Mouse (Mus musculus): Measurements from ENCODE around the gene Gm10490. TPM values are rescaled to one million over a fixed set of nuclear protein-coding genes. Genes with fewer than 3 reads are reported as not detected.

Gene Gm10490
- polyA plus RNA-seq, 1 experiment from 2014 or later = not detected

DNA sequence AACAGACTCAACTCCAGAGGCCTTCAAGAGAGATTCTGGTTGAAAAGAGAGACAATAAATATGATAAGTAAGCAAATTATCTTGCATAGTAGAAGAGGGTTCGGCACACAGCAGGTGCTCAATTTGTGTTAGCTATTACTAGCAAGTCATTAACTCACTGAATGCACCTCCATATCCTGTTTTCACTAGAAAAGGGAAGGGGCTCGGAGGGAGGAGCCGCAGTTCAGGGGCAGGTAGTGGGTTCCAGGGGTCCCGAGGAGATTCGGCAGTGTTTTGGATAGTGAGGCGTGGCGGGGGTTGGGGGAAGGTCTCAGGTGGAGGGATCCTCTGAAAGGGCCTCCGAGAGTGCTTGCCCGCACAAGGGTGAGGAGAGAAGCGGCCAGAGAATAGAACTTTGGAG is 17.8 kb downstream of the Gm10490 start:
- H3K4me3 ChIP-seq (ENCODE audit: control insufficient read depth in 1 of 2, insufficient read depth in 1 of 2, low read depth in 1 of 2, low read length in 2 of 2) = no peak overlapping the region
- H3K27ac ChIP-seq (replicated peaks in 1 of 2; ENCODE audit: control insufficient read depth in 1 of 2, insufficient read depth in 1 of 2, low read depth in 2 of 2, low read length in 2 of 2) = no peak overlapping the region
- 25% methylated on average over 10 of the region's 10 CpGs for WGBS
- H3K27me3 ChIP-seq (ENCODE audit: control insufficient read depth, insufficient read depth, low read length) = peaks cover 60% of the 10 kb centered on the region
- no peaks in the 10 kb centered on the region for H3K9me3 ChIP-seq (ENCODE audit: control insufficient read depth, low read length)
- H3K36me3 ChIP-seq (ENCODE audit: control insufficient read depth, insufficient read depth, low read length) = peaks cover 20% of the 10 kb centered on the region; the same call in 1 of the 2 replicates
- H3K4me2 ChIP-seq (ENCODE audit: low read length) = peak overlapping the region; percentile 34; the same call in 1 of the 2 replicates
- ATAC-seq (ENCODE audit: insufficient number of reproducible peaks, insufficient read depth, low FRiP score, low read depth) = no peak
- no peak overlapping the region for H3K9ac ChIP-seq (ENCODE audit: low read length)
- H3K4me1 ChIP-seq (ENCODE audit: control insufficient read depth in 2 of 2, insufficient read depth in 2 of 2, low read length in 2 of 2) = no peaks in the 10 kb centered on the region

DNA sequence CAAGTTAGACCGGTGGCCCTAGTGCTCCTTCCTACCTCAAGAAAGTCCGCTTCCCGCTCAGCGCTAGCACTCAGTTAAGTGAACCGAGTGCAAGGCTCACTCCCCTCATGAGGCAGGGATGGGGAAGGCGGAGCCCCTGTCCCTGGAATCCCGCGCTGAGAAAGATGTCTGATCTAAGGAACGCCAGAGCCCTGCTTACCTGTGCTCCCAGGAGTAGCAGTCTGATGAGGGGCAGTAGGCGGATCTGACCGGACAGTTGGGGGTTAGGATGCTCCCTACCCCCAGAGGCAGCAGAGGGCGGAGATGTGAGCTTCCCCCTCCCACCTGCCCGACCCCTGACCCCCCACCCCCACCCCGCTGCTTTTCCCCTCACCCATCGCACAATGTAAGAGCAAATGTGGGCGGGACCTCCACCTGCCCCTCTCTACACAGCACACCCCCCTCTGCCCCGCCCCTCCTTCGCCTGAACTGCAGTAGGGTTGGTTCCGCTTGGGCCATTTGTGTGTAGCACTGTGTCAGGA is 19.0 kb downstream of the Gm10490 start, which contains the start of gene Eras:
TSS of gene Eras (minus strand) at position 338 of the 521 bp plus-strand sequence.
- no peak within 1 kb of the TSS for H3K9ac ChIP-seq (ENCODE audit: low read length)
- H3K36me3 ChIP-seq (ENCODE audit: control insufficient read depth, insufficient read depth, low read length) = peaks cover 28% of the 10 kb centered on the region; the same call in 1 of the 2 replicates
- WGBS = 17% methylated on average over 18 of the region's 19 CpGs
- ATAC-seq (ENCODE audit: insufficient number of reproducible peaks, insufficient read depth, low FRiP score, low read depth) = no peak
- H3K4me3 ChIP-seq (ENCODE audit: control insufficient read depth in 1 of 2, insufficient read depth in 1 of 2, low read depth in 1 of 2, low read length in 2 of 2) = no peak within 1 kb of the TSS
- no peaks in the 10 kb centered on the region for H3K4me1 ChIP-seq (ENCODE audit: control insufficient read depth in 2 of 2, insufficient read depth in 2 of 2, low read length in 2 of 2)
- H3K4me2 ChIP-seq (ENCODE audit: low read length) = peak within 1 kb of the TSS; percentile 34
- peaks cover 48% of the 10 kb centered on the region for H3K27me3 ChIP-seq (ENCODE audit: control insufficient read depth, insufficient read depth, low read length)
- H3K27ac ChIP-seq (replicated peaks in 1 of 2; ENCODE audit: control insufficient read depth in 1 of 2, insufficient read depth in 1 of 2, low read depth in 2 of 2, low read length in 2 of 2) = no peak within 1 kb of the TSS
- no peaks in the 10 kb centered on the region for H3K9me3 ChIP-seq (ENCODE audit: control insufficient read depth, low read length)

DNA sequence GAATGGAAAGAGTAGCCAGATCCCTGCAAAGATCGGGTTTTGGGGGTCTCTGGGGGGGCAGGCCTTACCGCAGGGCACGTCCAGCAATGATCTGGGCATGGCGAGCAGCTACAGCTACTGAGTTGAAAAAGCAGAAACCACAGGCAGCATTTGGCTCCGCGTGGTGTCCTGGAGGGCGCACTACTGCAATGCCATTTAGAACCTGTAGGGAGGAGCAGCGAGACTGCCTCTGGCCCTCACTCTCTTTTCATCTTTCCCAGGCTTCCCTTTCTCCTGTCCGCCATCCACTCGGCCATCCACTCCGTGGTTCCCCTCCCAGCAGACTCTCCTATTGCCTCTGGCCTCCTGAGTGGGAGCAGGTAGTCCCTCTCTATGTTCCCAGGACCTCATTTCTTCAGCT is 27.5 kb downstream of the Gm10490 start:
- no peaks in the 10 kb centered on the region for H3K4me1 ChIP-seq (ENCODE audit: control insufficient read depth in 2 of 2, insufficient read depth in 2 of 2, low read length in 2 of 2)
- no peak for ATAC-seq (ENCODE audit: insufficient number of reproducible peaks, insufficient read depth, low FRiP score, low read depth)
- peaks cover 59% of the 10 kb centered on the region for H3K36me3 ChIP-seq (ENCODE audit: control insufficient read depth, insufficient read depth, low read length)
- no peaks in the 10 kb centered on the region for H3K27me3 ChIP-seq (ENCODE audit: control insufficient read depth, insufficient read depth, low read length)
- H3K9ac ChIP-seq (ENCODE audit: low read length) = no peak overlapping the region
- 40% methylated on average over 11 of the region's 11 CpGs for WGBS
- no peak overlapping the region for H3K27ac ChIP-seq (replicated peaks in 1 of 2; ENCODE audit: control insufficient read depth in 1 of 2, insufficient read depth in 1 of 2, low read depth in 2 of 2, low read length in 2 of 2)
- H3K4me2 ChIP-seq (ENCODE audit: low read length) = no peak overlapping the region
- no peaks in the 10 kb centered on the region for H3K9me3 ChIP-seq (ENCODE audit: control insufficient read depth, low read length)
- no peak overlapping the region for H3K4me3 ChIP-seq (ENCODE audit: control insufficient read depth in 1 of 2, insufficient read depth in 1 of 2, low read depth in 1 of 2, low read length in 2 of 2)

DNA sequence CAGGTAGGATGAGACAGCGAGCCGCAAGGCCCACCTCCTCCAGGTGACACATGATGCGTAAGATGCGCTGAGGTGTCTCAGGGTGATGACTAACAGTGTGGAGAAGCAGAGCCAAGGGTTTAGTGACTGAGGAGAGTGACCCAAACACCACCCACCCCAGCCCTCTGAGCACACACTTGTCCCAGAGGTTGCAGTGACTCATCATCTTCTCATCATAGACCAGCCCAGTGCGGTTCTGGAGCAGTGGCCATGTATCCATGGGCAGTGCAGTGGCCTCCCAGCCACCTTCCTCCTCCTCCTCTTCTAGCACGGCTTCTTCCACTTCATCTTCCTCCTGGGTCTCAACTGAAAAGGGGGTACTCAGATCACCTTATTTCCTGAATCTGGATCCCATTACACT is 28.3 kb downstream of the Gm10490 start:
- Histone ChIP-seq H3K27me3 (ENCODE audit: control insufficient read depth, insufficient read depth, low read length) (no peaks in the 10 kb centered on the region), H3K27ac (replicated peaks in 1 of 2; ENCODE audit: control insufficient read depth in 1 of 2, insufficient read depth in 1 of 2, low read depth in 2 of 2, low read length in 2 of 2) (no peak overlapping the region), H3K4me3 (ENCODE audit: control insufficient read depth in 1 of 2, insufficient read depth in 1 of 2, low read depth in 1 of 2, low read length in 2 of 2) (no peak overlapping the region), H3K9me3 (ENCODE audit: control insufficient read depth, low read length) (no peaks in the 10 kb centered on the region), H3K4me2 (ENCODE audit: low read length) (no peak overlapping the region), H3K4me1 (ENCODE audit: control insufficient read depth in 2 of 2, insufficient read depth in 2 of 2, low read length in 2 of 2) (no peaks in the 10 kb centered on the region), H3K9ac (ENCODE audit: low read length) (no peak overlapping the region), H3K36me3 (ENCODE audit: control insufficient read depth, insufficient read depth, low read length) (peaks cover 56% of the 10 kb centered on the region)
- no peak for ATAC-seq (ENCODE audit: insufficient number of reproducible peaks, insufficient read depth, low FRiP score, low read depth)
- WGBS = 86% methylated on average over 6 of the region's 6 CpGs

DNA sequence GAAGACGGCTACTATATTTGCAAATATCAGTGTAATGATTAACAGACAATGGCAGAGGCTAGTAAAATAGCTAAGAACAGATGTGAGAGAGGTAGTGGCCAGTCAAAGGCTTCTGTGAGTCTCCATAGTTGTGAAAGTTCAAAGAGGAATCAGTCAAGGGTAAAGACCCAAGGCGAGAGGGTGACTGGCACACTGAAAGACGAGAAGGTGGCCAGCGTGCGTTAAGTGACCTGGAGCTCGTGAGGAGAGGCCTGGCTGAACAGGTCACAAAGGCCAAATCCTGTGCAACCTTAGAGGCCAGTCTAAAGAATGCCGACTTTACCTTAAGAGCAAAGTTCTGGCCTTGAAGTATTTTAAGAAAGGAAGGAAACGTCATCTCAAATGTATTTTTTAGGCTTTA is 36.3 kb downstream of the Gm10490 start:
- H3K4me3 ChIP-seq (ENCODE audit: control insufficient read depth in 1 of 2, insufficient read depth in 1 of 2, low read depth in 1 of 2, low read length in 2 of 2) = no peak overlapping the region
- no peak for ATAC-seq (ENCODE audit: insufficient number of reproducible peaks, insufficient read depth, low FRiP score, low read depth)
- H3K9ac ChIP-seq (ENCODE audit: low read length) = no peak overlapping the region
- WGBS = 86% methylated on average over 8 of the region's 8 CpGs
- peaks cover 0 to 4% of the 10 kb centered on the region in 2 experiments; a peak in 2 of 4 replicates for H3K4me1 ChIP-seq (ENCODE audit: control insufficient read depth in 2 of 2, insufficient read depth in 2 of 2, low read length in 2 of 2)
- no peak overlapping the region for H3K4me2 ChIP-seq (ENCODE audit: low read length)
- H3K27me3 ChIP-seq (ENCODE audit: control insufficient read depth, insufficient read depth, low read length) = no peaks in the 10 kb centered on the region
- H3K36me3 ChIP-seq (ENCODE audit: control insufficient read depth, insufficient read depth, low read length) = peaks cover 17% of the 10 kb centered on the region; the same call in 1 of the 2 replicates
- H3K9me3 ChIP-seq (ENCODE audit: control insufficient read depth, low read length) = no peaks in the 10 kb centered on the region
- H3K27ac ChIP-seq (replicated peaks in 1 of 2; ENCODE audit: control insufficient read depth in 1 of 2, insufficient read depth in 1 of 2, low read depth in 2 of 2, low read length in 2 of 2) = no peak overlapping the region

DNA sequence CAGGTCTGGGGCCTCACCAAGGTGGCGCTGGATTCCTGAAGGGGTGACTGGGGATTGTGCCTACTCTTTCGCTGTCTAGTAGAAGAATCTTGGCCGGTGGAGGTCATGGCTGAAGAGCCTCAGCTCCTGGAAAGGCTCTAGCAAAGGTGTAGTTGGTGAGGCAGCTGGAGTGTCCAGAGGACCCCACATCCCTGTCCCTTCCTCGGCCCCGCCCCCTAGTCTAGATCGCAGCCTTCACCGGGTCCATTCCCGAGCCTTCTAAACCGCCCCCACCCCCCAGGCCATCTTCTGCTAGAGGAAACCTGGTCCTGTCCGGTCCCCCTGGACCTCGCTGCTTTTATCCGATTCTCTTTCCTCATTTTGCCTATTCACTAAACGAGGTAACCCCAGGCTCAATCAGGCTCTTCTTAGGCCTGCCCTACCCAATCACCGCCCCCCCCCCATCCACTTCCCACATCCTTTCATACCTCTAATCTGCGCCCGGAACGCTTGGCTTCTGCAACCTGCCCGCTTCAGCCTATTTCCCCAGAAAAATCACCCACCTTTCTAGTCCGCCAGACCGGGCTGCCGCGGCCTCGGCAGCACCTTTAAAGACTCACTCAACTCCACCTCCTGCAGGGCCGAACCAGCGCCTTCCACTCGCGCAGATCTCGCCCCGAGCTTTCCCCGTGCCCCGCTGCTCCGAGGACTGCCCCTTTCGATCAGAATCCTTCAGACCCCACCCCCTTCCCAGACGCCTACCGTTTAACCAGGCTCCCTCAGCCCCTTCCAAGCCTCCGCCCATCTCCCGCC is 38.0 kb downstream of the Gm10490 start, which contains the start of gene Hdac6:
TSS of gene Hdac6 (minus strand) at position 782 of the 792 bp plus-strand sequence.
- Histone ChIP-seq H3K9ac (ENCODE audit: low read length) (peak within 1 kb of the TSS; percentile 71), H3K4me2 (ENCODE audit: low read length) (peak within 1 kb of the TSS; percentile 64), H3K9me3 (ENCODE audit: control insufficient read depth, low read length) (no peaks in the 10 kb centered on the region), H3K36me3 (ENCODE audit: control insufficient read depth, insufficient read depth, low read length) (peaks cover 6% of the 10 kb centered on the region; the same call in 1 of the 2 replicates), H3K4me3 (ENCODE audit: control insufficient read depth in 1 of 2, insufficient read depth in 1 of 2, low read depth in 1 of 2, low read length in 2 of 2) (peak within 1 kb of the TSS; percentile 51 to 81), H3K4me1 (ENCODE audit: control insufficient read depth in 2 of 2, insufficient read depth in 2 of 2, low read length in 2 of 2) (peaks cover 0 to 4% of the 10 kb centered on the region in 2 experiments; a peak in 2 of 4 replicates), H3K27ac (replicated peaks in 1 of 2; ENCODE audit: control insufficient read depth in 1 of 2, insufficient read depth in 1 of 2, low read depth in 2 of 2, low read length in 2 of 2) (peak within 1 kb of the TSS; percentile 51 to 76), H3K27me3 (ENCODE audit: control insufficient read depth, insufficient read depth, low read length) (no peaks in the 10 kb centered on the region)
- WGBS = 15% methylated on average over 36 of the region's 37 CpGs
- no peak; the same call in 1 of the 2 replicates for ATAC-seq (ENCODE audit: insufficient number of reproducible peaks, insufficient read depth, low FRiP score, low read depth)

DNA sequence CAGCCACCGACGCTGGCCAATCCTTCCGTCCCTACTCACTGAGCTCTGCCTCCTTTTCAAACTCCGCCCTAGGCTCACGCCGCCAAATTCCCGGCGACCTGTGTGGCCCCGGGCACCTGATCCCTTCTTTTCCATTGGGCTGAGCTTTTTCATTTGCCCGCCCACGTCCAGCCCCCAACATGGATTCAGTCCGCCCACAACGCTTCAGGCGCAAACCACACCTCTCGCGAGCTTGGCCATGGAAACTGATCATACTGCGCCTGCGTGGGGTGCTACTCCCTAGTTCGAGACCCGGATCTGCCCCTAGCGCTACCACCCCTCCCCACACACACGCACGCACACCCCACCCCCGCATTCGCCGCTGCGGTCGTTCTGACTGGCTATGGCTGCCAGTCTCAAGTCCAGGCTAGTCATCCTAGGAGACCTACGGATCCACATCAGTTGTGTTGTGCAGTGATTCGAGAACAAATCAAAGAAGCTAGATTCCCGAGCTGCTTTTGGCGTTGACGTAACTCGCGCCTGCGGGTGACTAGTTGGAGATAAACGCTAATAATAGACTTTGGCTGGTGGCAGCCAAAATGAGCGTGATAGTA is 38.7 kb downstream of the Gm10490 start:
- H3K9me3 ChIP-seq (ENCODE audit: control insufficient read depth, low read length) = no peaks in the 10 kb centered on the region
- no peaks in the 10 kb centered on the region for H3K27me3 ChIP-seq (ENCODE audit: control insufficient read depth, insufficient read depth, low read length)
- peak overlapping the region; percentile 51 to 76 for H3K27ac ChIP-seq (replicated peaks in 1 of 2; ENCODE audit: control insufficient read depth in 1 of 2, insufficient read depth in 1 of 2, low read depth in 2 of 2, low read length in 2 of 2)
- H3K4me1 ChIP-seq (ENCODE audit: control insufficient read depth in 2 of 2, insufficient read depth in 2 of 2, low read length in 2 of 2) = peaks cover 0 to 4% of the 10 kb centered on the region in 2 experiments; a peak in 2 of 4 replicates
- peak overlapping the region; percentile 67 for H3K9ac ChIP-seq (ENCODE audit: low read length)
- H3K4me3 ChIP-seq (ENCODE audit: control insufficient read depth in 1 of 2, insufficient read depth in 1 of 2, low read depth in 1 of 2, low read length in 2 of 2) = peak overlapping the region; percentile 37 to 47
- peak overlapping the region; percentile 63 for H3K4me2 ChIP-seq (ENCODE audit: low read length)
- WGBS = 18% methylated on average over 38 of the region's 38 CpGs
- H3K36me3 ChIP-seq (ENCODE audit: control insufficient read depth, insufficient read depth, low read length) = 0 out of 2 replicates have a peak, but pooled peaks cover 6% of the 10 kb centered on the region
- peak; percentile 98; the same call in 1 of the 2 replicates for ATAC-seq (ENCODE audit: insufficient number of reproducible peaks, insufficient read depth, low FRiP score, low read depth)
